Mouse (Mus musculus) thymus, adult 18-20 months (tissue): ENCODE data around the gene 1500009L16Rik.

Experiments
- DNase-seq, 2 experiments: peaks; one replicate each; pipeline ENCODE4 v3.0.0; 2022; ENCODE audit warnings: mixed read lengths in 2 of 2

Gene 1500009L16Rik

DNA sequence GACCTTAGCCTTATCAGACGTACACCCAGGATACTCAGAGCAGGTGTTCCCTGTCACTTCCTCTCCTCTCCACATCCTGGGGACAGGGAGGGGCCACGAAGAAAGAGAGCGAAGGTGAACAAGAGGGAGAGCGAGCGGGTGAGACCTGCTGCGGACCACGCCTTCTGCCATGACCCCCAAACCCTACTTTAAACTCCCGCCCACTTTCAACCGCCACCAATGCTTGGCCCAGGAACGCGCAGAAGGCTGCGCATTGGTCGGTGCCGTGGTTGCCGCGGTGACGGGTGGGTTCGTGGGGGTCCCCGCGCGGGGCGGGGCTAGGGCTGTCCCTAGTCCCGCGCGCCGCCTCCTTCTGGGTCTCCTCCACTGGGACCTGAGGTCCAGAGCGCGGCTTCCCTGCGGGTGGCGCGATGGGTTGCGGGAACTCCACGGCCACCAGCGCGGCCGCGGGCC, at the start of gene 1500009L16Rik:
Gene 1500009L16Rik, plus strand, starts transcription at position 287 of the 453 bp plus-strand sequence.
- peak; percentile 73 to 81 for DNase-seq

DNA sequence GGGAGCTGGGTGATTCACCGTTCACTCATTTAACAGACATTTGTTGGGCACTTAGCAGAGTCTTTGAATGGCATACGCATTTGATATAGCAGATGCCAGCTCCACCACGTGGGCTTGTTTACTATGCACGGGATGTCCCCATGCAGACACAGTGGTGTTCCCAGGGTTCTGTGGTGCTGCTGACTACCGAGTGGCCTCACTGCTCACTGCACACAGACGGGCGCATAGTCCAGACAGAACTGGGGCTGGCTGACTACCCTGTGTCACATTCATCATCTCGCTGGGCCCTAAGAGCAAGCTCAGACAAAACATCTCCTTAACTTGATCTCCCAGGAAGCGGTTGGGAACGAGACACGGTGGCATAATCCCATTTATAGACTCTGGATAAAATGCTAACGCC, 41.3 kb upstream of the 1500009L16Rik start:
- no peak for DNase-seq

DNA sequence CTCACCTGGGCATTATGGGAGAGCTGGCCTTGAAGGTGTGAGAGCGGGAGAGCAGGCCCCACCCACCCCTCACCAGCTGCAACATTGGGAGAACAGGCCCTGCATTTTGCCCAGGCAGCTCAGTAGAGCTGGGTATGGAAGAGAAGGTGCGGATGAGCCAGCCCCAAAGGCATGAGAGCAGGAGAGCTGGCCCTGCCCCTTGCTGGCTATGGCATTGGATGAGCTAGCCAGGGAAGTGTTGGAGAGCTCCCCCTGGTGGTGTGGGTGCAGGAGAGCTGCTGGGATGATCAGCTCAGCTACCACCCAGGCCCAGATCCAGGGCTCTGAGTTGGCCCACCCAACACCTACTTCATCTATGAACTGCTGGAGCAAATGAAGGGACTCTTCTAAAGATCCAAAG, 34.5 kb upstream of the 1500009L16Rik start:
- DNase-seq, result no peak

DNA sequence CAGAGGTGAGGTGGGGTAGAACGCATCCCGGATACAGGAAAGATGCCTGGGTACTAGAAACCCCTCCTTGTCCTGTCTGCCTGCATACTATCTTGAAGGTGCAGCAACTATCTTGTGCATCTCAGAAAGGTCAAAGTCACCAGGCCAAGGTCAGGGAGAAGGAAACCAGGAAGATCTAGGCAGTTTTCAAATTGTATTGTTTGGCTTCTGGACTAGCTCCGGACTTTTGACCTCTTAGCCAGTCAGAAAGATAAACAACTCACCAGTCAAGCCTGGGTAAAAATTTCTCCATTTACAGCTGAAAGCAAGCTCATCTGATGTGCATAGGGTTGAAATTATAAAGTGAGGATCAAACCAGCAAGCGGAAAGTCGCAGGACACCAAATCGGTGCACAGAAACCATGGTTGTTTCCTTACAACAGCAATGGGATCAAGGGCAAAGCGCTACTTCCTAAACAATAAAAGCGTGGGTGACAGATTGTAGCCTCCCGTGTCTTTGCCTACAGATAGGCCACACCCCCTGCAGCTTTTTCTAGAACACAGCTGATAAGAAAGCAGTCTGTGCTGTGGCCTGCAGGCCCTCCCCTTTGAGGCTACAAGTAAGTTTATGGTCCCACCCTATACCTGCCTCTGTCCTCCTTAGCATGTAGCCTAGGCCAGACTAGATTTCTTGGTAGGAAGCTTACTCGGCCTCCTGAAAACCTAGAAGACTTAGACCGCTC, 30.3 kb upstream of the 1500009L16Rik start:
- no peak for DNase-seq

DNA sequence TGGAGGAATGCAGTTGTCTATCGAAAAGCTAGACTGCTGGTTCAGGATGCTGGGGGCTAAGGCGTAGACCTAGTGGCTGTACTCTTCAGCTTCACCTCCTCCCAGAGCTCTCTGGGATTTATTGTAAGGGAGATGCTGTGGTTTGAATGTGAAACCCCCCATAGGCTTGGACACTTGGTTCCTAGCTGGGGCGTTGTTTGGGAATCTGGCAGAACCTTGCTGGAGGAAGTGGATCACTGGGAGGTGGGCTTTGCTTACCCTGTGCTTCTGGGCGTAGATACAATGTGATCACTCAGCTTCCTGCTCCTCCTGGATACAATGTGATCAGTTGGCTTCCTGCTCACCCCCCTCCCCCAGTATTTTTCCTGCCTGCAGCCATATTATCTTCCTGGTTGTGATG, 26.4 kb upstream of the 1500009L16Rik start:
- no peak for DNase-seq

DNA sequence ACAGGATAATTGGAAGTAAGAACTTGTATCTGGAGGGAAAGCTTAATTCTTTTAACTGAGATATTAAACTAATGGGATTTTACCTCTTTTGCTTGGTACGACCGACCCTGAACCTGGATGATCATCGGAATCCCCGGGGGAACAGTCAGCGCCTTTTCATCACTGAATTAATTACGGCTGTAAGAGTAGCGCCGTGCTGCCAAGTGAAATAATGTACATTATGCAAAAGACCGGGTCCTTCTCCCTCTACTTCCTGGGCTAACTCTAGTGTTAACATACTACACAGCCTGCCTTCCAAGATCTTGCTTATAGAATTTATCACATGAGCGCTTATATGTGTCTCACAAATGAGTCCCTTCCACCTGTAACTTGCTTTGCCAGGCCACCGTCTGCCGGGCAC, 16.0 kb upstream of the 1500009L16Rik start:
- no peak for DNase-seq

DNA sequence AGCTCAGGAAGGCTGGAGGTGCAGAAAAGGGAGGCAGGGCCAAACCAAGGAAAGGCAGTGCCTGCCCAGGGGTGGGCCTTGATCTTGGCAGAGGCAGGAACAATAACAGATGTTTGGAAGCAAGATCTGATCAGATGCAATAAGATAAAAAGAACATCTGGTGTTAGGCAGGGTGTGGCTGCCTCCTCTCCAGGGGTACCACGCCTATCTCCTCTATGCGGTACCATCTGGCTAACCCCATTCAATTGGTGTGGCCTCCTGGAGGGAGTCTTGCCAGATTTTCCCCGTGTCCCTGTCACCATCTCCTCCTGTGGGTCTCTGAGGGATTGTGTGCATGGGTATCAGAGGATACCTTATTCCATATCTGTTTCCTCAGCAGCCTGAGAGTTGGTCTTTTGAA, 12.7 kb upstream of the 1500009L16Rik start:
- DNase-seq, result no peak

DNA sequence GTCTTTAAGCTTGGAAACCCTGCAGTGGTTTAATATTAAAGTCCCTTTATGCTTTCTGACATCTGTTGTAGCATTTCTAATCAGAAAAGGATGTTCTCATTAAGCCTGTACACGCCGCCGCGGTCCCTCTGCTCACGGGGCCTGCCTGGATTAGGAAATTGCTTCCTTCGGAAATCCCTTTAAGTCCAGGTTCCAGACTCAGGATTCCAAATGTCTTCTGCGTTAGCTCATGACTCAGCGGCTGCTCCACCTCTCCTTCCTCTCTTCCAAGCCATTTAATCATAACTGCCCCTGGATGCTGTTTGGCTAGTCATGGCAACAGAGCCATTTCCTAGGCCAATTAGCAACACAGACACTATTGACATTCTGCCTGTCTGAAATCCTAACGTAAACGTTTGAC, 10.9 kb upstream of the 1500009L16Rik start:
- no peak for DNase-seq

DNA sequence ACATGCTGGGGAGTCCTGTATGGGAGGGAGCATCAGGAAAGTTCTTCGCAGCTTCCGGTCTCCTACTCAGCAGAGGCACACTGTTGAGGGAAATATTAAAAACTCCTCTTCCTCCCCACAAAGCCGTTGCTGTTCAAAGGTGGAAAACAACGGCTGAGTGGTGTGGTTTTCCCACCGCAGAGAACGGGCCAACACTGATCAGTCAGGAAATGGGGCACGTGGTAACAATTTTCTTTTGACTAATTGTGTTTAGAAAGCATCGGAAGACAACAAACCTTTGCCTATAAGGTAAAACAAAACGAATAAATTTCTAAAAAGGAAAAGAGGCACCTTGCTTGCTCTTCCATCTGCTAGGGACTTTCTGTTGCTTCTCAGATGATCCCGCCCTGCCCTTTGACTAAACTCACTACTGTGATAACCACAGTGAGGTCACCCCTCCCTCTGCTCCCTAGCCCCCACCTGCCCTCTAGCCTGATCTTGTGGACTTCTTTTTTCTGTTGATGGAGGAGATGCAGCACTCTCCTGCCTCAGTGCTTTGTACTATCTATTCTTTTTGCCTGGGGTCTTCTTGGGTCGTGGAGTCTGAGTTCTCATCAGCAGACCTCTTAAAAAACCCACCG, 3.7 kb upstream of the 1500009L16Rik start:
- no peak for DNase-seq

DNA sequence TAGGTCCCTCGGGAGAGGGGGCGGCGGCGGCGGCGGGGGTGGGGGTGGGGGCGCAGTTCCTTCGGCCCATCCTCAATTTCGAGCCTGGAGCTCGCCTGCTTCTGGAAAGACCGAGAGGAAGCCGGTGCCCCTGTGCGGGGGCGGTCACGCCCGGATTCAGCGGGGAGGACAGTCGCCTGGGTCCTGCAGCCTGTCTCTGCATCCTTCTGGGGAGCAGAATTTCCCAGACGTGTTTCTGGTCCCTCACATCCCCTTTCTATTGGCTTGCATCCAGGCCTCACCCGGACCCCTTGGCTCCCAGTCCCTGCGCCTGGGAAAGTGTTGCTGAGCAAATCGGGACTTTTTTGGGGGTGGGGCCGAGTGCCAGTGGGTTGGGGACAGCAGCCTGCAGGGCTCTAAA, 390 bp downstream of the 1500009L16Rik start:
- peak; percentile 21 to 30 for DNase-seq

DNA sequence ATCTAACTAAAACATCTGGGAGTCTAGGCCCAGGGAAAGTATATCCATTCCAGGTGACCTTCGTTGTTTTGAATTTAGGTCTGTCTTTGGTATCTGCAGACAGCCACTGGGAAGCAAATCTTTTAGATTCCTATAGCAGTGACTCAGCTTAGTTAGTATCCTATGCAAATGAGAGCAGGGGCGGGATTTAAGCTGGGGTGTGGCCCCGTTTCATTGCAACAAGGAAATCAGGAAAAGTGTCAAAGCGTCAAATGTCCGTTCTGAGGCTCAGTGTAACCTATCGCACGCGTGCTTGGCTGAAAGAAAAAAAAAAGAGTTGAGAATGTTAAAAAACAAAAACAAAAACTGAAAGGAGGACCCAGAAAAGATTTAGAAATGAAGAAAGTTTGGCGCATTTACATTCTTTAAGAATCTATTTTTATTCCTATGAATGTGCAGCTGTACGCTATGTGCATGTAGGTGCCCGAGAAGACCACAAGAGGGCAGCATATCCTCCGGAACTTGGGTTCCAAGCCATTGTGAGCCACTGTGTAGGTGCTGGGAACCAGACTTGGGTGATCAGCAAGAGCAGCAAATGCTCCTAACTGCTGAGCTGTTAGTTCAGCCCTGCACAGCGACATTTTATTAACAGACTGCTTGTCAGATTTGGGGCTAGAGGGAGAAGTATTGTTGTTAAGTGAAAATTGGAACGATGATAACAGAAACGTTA, 1.8 kb downstream of the 1500009L16Rik start:
- no peak for DNase-seq

DNA sequence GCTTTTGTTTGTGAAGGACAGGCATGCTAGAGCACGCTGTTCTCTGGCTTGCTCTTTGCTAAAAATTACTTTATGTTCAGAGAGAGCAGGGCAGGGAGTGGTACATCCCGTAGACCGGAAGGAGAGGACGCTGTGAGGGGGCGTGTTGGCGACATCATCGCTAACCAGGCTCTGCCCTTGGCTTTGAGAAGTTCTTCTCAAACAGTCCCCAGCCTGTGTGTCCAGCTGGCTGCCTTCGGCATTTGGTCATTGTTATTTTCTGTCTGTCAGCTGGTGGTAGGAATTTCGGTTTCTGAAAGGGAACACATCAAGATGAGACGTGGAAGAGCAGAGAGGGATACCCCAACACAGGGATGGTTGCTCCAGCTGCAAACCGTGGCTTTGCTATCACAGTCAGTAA, 3.5 kb downstream of the 1500009L16Rik start:
- DNase-seq, result no peak

DNA sequence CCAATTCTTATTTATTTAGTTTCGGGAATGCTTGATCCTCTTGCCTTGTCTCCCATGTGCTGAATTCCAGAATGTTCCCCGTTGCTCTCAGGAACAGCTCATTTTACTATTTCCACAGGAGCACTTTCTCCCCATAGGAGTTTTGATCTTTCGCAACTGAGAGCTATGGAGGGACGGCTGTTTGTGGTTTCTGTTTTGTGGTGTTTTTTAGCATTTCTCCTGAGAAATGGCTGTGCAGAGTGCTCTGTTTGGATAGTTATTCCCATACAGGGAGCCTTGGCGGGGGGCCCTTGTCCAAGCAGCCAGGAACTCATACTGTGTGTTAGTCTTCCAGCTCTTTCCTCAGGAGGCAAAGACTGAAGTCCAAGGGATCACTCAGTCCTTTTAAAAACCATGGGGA, 5.2 kb downstream of the 1500009L16Rik start:
- no peak for DNase-seq

DNA sequence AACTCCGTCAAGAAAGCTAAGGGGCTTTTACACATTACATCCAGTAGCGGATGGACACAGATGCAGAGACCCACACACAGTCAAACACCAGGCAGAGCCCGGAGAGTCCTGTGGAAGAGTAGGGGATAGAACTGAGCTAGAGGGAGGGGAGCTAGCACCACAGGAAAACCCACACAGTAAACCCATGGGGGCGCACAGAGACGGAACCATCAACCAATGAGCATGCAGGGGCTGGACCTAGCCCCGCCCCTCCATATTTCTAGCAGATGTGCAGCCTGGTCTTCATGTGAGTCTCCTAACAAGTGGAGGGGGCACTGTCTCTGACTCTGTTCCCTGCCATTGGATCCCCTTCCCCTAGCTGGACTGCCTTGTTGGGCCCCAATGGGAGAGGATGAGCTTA, 5.9 kb downstream of the 1500009L16Rik start:
- peak; percentile 21 to 47 for DNase-seq

DNA sequence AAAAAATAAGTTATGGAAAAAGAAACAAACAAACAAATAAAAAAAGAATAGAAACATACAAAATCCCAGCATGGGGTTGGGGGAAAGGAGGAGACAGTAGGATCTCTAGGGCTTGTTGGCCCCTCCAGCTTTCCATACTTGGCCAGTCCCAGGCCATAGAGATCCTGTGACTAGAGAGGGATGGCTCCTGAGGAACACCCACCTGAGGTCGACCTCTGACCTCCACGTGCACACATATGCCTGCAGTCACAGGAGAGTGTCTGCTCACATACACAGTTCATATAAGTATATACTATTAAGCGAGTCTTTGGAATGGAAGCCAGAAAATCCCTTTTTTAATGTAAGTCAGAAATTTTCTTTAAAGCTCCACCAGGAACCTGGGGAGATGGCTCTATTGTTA, 6.4 kb downstream of the 1500009L16Rik start:
- no peak for DNase-seq

DNA sequence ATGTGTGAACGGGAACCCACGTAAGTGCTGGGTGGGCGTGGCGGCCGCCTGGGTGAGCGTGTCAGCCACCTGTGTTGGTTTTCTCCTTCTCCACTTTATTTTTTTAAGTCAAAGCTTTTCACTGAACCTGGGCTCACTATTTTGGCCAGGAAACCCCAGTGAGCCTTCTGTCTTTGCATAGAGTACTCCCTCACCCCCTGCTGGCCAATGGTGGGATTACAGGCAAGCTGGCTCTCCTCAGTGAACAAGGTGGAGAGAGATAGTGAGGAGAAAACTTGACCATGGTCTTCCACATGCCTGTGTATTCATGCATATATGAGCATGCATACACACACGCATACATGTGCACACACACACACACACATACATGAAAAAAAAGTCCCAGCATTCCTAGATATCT, 6.8 kb downstream of the 1500009L16Rik start:
- peak; percentile 59 to 65 for DNase-seq

DNA sequence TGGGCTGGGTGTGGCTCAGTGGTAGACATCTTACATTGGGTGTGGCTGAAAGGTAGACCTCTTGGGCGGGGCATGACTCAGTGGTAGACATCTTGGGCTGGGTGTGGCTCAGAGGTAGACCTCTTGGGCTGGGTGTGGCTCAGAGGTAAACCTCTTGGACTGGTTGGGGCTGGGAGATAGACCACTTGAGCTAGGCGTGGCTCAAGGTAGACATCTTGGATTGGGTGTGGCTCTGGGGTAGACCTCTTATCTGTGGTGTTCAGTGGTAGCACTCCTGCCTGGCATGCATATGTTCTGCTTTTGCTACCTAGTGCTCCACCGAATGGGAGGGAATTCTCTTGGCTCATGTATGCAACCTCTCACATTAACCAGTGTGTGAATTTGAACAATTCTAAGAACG, 11.1 kb downstream of the 1500009L16Rik start:
- DNase-seq, result no peak

DNA sequence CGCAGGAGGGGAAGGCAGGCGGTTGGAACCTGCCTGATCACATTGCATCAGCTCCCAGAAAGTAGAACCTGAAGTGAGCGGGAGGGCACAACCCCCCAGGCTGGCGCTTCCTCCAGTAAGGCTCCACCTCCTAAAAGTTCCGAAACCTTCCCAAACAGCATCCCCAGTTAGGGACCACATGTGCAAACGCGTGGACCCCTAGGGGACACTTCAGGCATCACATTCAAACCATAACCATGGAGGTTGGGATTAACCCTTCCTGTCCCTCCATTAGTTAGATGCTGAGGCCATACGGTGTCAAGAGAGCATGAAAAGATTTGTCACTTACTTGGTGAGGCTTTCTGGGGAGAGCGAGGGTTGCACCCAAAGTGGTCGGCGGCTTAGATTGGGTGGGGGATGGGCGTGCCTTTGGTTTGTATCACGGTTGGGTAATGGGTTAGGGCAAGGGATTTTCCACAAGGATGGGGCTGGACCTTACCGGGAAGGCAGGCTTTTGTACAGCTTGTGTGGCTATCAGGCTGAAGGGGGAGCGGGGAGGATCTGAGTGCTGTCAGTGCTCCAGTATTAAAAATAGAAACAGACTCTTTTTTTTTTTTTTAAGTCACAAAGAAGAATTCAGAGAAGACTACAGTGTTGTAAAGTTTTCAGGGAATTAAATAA, 16.5 kb downstream of the 1500009L16Rik start:
- DNase-seq, result no peak

DNA sequence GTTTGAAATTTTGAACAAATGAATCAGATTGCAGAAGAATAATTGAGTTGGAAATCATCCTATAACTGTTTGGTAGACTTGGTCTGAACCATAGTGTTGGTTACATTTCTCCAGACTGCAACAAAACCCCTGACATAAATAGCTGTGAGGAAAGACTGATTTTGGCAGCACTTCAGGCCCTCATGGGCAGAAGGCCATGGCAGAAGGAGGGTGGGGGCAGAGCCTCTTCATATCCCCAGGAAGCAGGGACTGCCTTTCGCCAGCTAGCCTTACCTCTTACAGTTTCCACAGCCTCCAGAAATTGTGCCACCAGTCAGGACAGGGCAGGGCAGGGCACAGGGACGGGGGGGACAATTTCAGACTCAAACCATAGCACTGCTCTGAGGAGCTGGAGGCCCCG, 22.0 kb downstream of the 1500009L16Rik start:
- no peak for DNase-seq

DNA sequence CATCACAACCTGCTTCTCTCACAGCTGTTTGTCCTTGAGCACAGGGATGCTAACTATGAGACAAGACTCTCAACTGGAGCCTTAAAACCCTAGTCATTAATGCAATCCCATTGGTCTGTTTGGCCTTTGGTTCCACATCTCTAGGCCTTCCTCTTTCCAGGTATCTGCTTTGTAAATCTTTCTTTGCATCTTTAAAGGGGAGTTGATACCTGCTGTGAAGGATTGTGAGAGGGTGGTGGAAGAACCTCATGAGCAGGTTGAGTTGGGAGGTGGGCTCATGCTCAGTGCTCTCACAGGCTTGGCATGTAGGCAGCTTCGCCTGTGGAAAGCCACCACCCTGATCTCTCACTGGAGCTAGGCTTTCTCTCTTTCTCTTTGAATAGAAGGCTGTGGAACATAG, 30.4 kb downstream of the 1500009L16Rik start:
- DNase-seq, result no peak

DNA sequence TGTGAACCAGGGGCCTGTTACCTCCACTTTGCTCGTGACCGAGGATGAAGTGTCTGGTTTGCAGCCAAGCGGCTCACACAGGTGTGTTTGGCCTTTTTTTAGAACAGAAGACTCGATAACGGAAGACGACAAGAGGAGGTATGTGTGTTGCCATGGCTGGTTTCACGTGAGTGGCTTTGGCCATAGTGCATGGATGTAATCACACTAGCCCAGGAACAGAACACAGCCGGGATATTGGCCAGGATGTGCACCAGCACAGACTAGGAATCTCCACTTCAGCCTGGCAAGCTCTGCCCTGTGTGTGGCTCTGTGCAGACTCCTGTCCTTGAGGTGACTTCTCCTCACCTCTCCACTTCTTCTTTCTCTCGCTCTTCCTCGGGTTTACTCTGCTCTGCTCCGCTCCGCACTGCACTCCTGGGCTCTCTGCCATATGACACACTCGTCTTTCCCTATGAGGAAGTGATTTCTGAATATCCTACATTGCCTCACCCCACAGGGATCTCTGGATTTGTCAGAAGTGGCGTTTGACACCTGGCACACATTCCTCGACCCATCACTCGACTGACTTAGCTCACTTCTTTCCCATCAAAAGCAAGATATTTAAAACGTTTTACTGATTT, 34.8 kb downstream of the 1500009L16Rik start:
- no peak for DNase-seq

DNA sequence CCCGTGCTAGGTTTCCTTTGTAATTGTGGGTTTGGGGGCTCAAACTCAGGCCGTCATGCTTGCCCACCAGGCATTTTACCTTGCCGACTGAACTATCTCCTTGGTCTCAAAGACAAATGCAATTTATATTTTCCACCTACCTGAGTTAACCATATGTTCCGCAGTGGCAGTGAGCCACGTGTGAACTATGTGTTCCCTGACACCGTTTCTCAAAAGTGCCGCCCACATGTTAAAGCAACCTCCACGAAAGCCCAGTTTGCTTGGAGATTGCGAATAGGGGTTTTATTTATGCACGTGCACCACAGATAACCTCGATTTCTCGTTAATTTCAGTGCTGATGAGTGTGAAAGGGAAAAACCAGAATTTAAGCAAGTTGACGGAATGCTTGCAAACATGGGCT, 36.1 kb downstream of the 1500009L16Rik start:
- no peak for DNase-seq

DNA sequence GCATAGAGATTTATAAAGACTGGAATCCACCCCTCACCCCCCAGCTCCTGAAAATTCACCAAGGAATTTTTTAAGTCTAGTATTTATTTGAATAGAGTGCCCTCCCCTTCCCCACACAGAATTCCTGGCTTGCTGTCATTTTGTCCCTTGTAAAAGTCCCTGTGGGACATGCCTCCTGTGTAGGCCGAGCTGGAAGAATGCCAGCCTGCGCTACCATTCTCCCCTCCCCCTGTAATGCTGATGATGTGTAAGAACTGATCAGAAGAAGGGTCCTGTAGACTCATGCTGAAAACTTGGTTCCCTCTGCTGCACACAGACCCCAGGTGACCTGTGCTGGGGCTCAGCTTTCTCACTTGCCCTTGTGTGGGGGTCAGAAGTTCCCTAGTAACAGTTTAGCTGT, 37.9 kb downstream of the 1500009L16Rik start:
- no peak for DNase-seq
